Mouse (Mus musculus) heart, adult 2 months (tissue): ENCODE results near the gene Dedd. TPM values are rescaled to one million over a fixed set of nuclear protein-coding genes. Genes with fewer than 3 reads are reported as not detected.

Experiments
- DNase-seq, 2 experiments: peaks; one replicate each; pipeline ENCODE4 v3.0.0; 2021
- H3K27ac ChIP-seq: fragments of 200-600 bp; 2 replicates; pipeline ENCODE4 v1.8.1; 2022
- H3K27me3 ChIP-seq: fragments of 200-500 bp; 2 replicates; pipeline ENCODE4 v1.6.1; 2012; ENCODE audit warnings: mild to moderate bottlenecking, low read length, inconsistent platforms, mixed read lengths; ENCODE audit not compliant: control insufficient read depth, insufficient read depth
- H3K36me3 ChIP-seq: fragments of 200-500 bp; 2 replicates; pipeline ENCODE4 v1.6.1; 2012; ENCODE audit warnings: low read length, inconsistent platforms; ENCODE audit not compliant: control insufficient read depth, insufficient read depth
- H3K4me1 ChIP-seq: fragments of 200-500 bp; 2 replicates; pipeline ENCODE4 v1.6.1; 2011; ENCODE audit warnings: low read length; ENCODE audit not compliant: control insufficient read depth, insufficient read depth
- H3K4me3 ChIP-seq: fragments of 200-600 bp; 2 replicates; pipeline ENCODE4 v1.8.1; 2022
- H3K79me2 ChIP-seq: fragments of 200-500 bp; replicated peaks from 2 replicates; pipeline ENCODE4 v1.6.1; 2012; ENCODE audit warnings: mild to moderate bottlenecking, inconsistent platforms, low read length, moderate library complexity, mixed read lengths; ENCODE audit not compliant: control insufficient read depth, insufficient read depth
- H3K9ac ChIP-seq: fragments of 200-500 bp; 2 replicates; pipeline ENCODE4 v1.6.1; 2012; ENCODE audit warnings: low read depth, mild to moderate bottlenecking, control low read depth, inconsistent platforms, low read length, mixed read lengths
- CTCF ChIP-seq: fragments of 200-600 bp; IDR thresholded peaks from 2 replicates; pipeline ENCODE4 v1.8.1; 2022; ENCODE audit warnings: antibody characterized with exemption, mild to moderate bottlenecking, moderate library complexity
- EP300 ChIP-seq: fragments of 200-500 bp; IDR thresholded peaks from 2 replicates; pipeline ENCODE4 v1.6.1; 2011; ENCODE audit warnings: low read depth, low read length, control low read depth; ENCODE audit not compliant: insufficient read depth
- POLR2A ChIP-seq: fragments of 200-500 bp; IDR thresholded peaks from 2 replicates; pipeline ENCODE4 v1.6.1; 2011; ENCODE audit warnings: mild to moderate bottlenecking, low read depth, low read length, control low read depth; ENCODE audit not compliant: insufficient read depth
- WGBS: fragments of 180-500 bp; shearing (Covaris S2); methylation state at CpG from one replicate; pipeline ENCODE4 v1.1.7; 2018; 5-methylcytosine and 5-hydroxymethylcytosine counted together
- intact Hi-C: fragments of 180-260 bp; cut with DNase I; formaldehyde crosslinking; loops from one replicate; pipeline ENCODE4 v1.15.1; 2025
- polyA plus RNA-seq: library from polyadenylated mRNA; depleted of rRNA; stranded (reverse); fragments of >200 nt; gene quantifications from 2 replicates; pipeline ENCODE4 v1.2.3, GENCODE M21; 2012
- total RNA-seq, 2 experiments: library from RNA; stranded (reverse); gene quantifications; 2 replicates each; pipeline ENCODE4 v1.2.3; 2021

Gene Dedd
- total and polyA plus RNA-seq, 3 experiments, result 20.8 to 28.8 (median 22.9) TPM

- intact Hi-C loops, result no loop called here
- peak; percentile 5 to 19 for DNase-seq
- H3K36me3 ChIP-seq, result no peaks in the 10 kb centered on the region
- TF ChIP-seq CTCF (no peak), POLR2A (no peak), EP300 (no peak)
- WGBS, result 72% methylated on average over 18 of the region's 18 CpGs
- no peaks in the 10 kb centered on the region for H3K27me3 ChIP-seq
- H3K79me2 ChIP-seq, result no peaks in the 10 kb centered on the region; the same call in 1 of the 2 replicates
- H3K4me1 ChIP-seq, result peaks cover 7% of the 10 kb centered on the region
- no peak overlapping the region for H3K9ac ChIP-seq
- peak overlapping the region; percentile 96; the same call in 1 of the 2 replicates for H3K27ac ChIP-seq
- H3K4me3 ChIP-seq, result no peak overlapping the region
These were observed 46.7 kb upstream of the Dedd start for GRCm38 (mm10) chr1:171282086-171282805.

- peaks cover 10% of the 10 kb centered on the region for H3K4me1 ChIP-seq
- no peak overlapping the region for H3K9ac ChIP-seq
- 89% methylated on average over 18 of the region's 18 CpGs for WGBS
- H3K27me3 ChIP-seq, result no peaks in the 10 kb centered on the region
- H3K79me2 ChIP-seq, result no peaks in the 10 kb centered on the region; the same call in 1 of the 2 replicates
- no peak overlapping the region for H3K4me3 ChIP-seq
- no peaks in the 10 kb centered on the region; the same call in 1 of the 2 replicates for H3K36me3 ChIP-seq
- intact Hi-C loops, result no loop called here
- H3K27ac ChIP-seq, result no peak overlapping the region
- TF ChIP-seq POLR2A (no peak), CTCF (no peak), EP300 (no peak)
- peak; percentile 2 to 18 for DNase-seq
These were observed 45.5 kb upstream of the Dedd start for GRCm38 (mm10) chr1:171283188-171284160.

- H3K4me1 ChIP-seq, result peaks cover 10% of the 10 kb centered on the region
- H3K9ac ChIP-seq, result no peak overlapping the region
- intact Hi-C loops, result no loop called here
- whole genome bisulfite sequencing, result 83% methylated on average over 15 of the region's 15 CpGs
- H3K27ac ChIP-seq, result no peak overlapping the region
- H3K79me2 ChIP-seq, result no peaks in the 10 kb centered on the region; the same call in 1 of the 2 replicates
- TF ChIP-seq CTCF, result no peak
- no peak for TF ChIP-seq EP300
- no peak for TF ChIP-seq POLR2A
- no peak overlapping the region for H3K4me3 ChIP-seq
- DNase-seq, result peak in 1 of 2 experiments; percentile 20
- no peaks in the 10 kb centered on the region for H3K27me3 ChIP-seq
- no peaks in the 10 kb centered on the region; the same call in 1 of the 2 replicates for H3K36me3 ChIP-seq
These were observed 44.5 kb upstream of the Dedd start for GRCm38 (mm10) chr1:171284491-171284890.

- peak overlapping the region; percentile 20 for H3K27ac ChIP-seq
- DNase-seq, result no peak
- no peaks in the 10 kb centered on the region; the same call in 1 of the 2 replicates for H3K79me2 ChIP-seq
- no peaks in the 10 kb centered on the region; the same call in 1 of the 2 replicates for H3K36me3 ChIP-seq
- 62% methylated on average over 20 of the region's 20 CpGs for WGBS
- no peaks in the 10 kb centered on the region for H3K27me3 ChIP-seq
- TF ChIP-seq CTCF (no peak), POLR2A (no peak), EP300 (no peak)
- intact Hi-C loops, result no loop called here
- H3K4me3 ChIP-seq, result no peak overlapping the region
- peaks cover 9% of the 10 kb centered on the region for H3K4me1 ChIP-seq
- no peak overlapping the region for H3K9ac ChIP-seq
These were observed 43.7 kb upstream of the Dedd start for GRCm38 (mm10) chr1:171285096-171285892.

GRCm38 (mm10) chr1:171286517-171286916 lies 42.4 kb upstream of the Dedd start:
- Histone ChIP-seq H3K4me3 (no peak overlapping the region), H3K27me3 (no peaks in the 10 kb centered on the region), H3K79me2 (no peaks in the 10 kb centered on the region; the same call in 1 of the 2 replicates), H3K9ac (no peak overlapping the region), H3K4me1 (peaks cover 8% of the 10 kb centered on the region), H3K36me3 (no peaks in the 10 kb centered on the region; the same call in 1 of the 2 replicates), H3K27ac (no peak overlapping the region)
- no peak for TF ChIP-seq CTCF
- no peak for TF ChIP-seq EP300
- TF ChIP-seq POLR2A, result no peak
- no peak for DNase-seq
- intact Hi-C loops, result no loop called here
- 91% methylated on average over 19 of the region's 19 CpGs for WGBS
